Mouse (Mus musculus): Measurements from ENCODE around the gene Cdh22. TPM values are rescaled to one million over a fixed set of nuclear protein-coding genes. Genes with fewer than 3 reads are reported as not detected.

The Cdh22 gene
- total RNA-seq, 1 experiment from 2014 or later, result not detected

GRCm38 (mm10) chr2:165080657-165081056 lies 154.0 kb downstream of the Cdh22 start:
- no peak for ATAC-seq (replicated peaks in 1 of 2; ENCODE audit: insufficient read depth in 1 of 2, low FRiP score in 2 of 2, low TSS enrichment in 1 of 2, low read depth in 1 of 2, poor library complexity in 2 of 2, severe bottlenecking in 2 of 2)

- no peak for ATAC-seq (replicated peaks in 1 of 2; ENCODE audit: insufficient read depth in 1 of 2, low FRiP score in 2 of 2, low TSS enrichment in 1 of 2, low read depth in 1 of 2, poor library complexity in 2 of 2, severe bottlenecking in 2 of 2)
Observed at GRCm38 (mm10) chr2:165078605-165079004, 156.0 kb downstream of the Cdh22 start.

GRCm38 (mm10) chr2:165078045-165078444 lies 156.6 kb downstream of the Cdh22 start:
- no peak for ATAC-seq (replicated peaks in 1 of 2; ENCODE audit: insufficient read depth in 1 of 2, low FRiP score in 2 of 2, low TSS enrichment in 1 of 2, low read depth in 1 of 2, poor library complexity in 2 of 2, severe bottlenecking in 2 of 2)

- ATAC-seq (replicated peaks in 1 of 2; ENCODE audit: insufficient read depth in 1 of 2, low FRiP score in 2 of 2, low TSS enrichment in 1 of 2, low read depth in 1 of 2, poor library complexity in 2 of 2, severe bottlenecking in 2 of 2), result no peak
Observed at GRCm38 (mm10) chr2:165077055-165077454, 157.6 kb downstream of the Cdh22 start.

GRCm38 (mm10) chr2:165074937-165075336 lies 159.7 kb downstream of the Cdh22 start:
- ATAC-seq (replicated peaks in 1 of 2; ENCODE audit: insufficient read depth in 1 of 2, low FRiP score in 2 of 2, low TSS enrichment in 1 of 2, low read depth in 1 of 2, poor library complexity in 2 of 2, severe bottlenecking in 2 of 2), result peak; percentile 81 to 84

GRCm38 (mm10) chr2:165074081-165074884 lies 160.4 kb downstream of the Cdh22 start:
- no peak for ATAC-seq (replicated peaks in 1 of 2; ENCODE audit: insufficient read depth in 1 of 2, low FRiP score in 2 of 2, low TSS enrichment in 1 of 2, low read depth in 1 of 2, poor library complexity in 2 of 2, severe bottlenecking in 2 of 2)

GRCm38 (mm10) chr2:165073381-165073781 lies 161.3 kb downstream of the Cdh22 start:
- no peak for ATAC-seq (replicated peaks in 1 of 2; ENCODE audit: insufficient read depth in 1 of 2, low FRiP score in 2 of 2, low TSS enrichment in 1 of 2, low read depth in 1 of 2, poor library complexity in 2 of 2, severe bottlenecking in 2 of 2)

GRCm38 (mm10) chr2:165070096-165070816 lies 164.4 kb downstream of the Cdh22 start:
- ATAC-seq (replicated peaks in 1 of 2; ENCODE audit: insufficient read depth in 1 of 2, low FRiP score in 2 of 2, low TSS enrichment in 1 of 2, low read depth in 1 of 2, poor library complexity in 2 of 2, severe bottlenecking in 2 of 2), result peak in 1 of 2 experiments; percentile 31; a peak in 2 of 4 replicates

- no peak for ATAC-seq (replicated peaks in 1 of 2; ENCODE audit: insufficient read depth in 1 of 2, low FRiP score in 2 of 2, low TSS enrichment in 1 of 2, low read depth in 1 of 2, poor library complexity in 2 of 2, severe bottlenecking in 2 of 2)
Observed at GRCm38 (mm10) chr2:165068806-165069205, 165.8 kb downstream of the Cdh22 start.

- no peak for ATAC-seq (replicated peaks in 1 of 2; ENCODE audit: insufficient read depth in 1 of 2, low FRiP score in 2 of 2, low TSS enrichment in 1 of 2, low read depth in 1 of 2, poor library complexity in 2 of 2, severe bottlenecking in 2 of 2)
Observed at GRCm38 (mm10) chr2:165064489-165064888, 170.2 kb downstream of the Cdh22 start.

GRCm38 (mm10) chr2:165061638-165062433 lies 172.8 kb downstream of the Cdh22 start:
- ATAC-seq (replicated peaks in 1 of 2; ENCODE audit: insufficient read depth in 1 of 2, low FRiP score in 2 of 2, low TSS enrichment in 1 of 2, low read depth in 1 of 2, poor library complexity in 2 of 2, severe bottlenecking in 2 of 2), result no peak

Other genes starting within 250 kb of the Cdh22 start
- 42.7 and 58.0 TPM in 2 replicates for gene Ncoa5, start 200.0 kb downstream of the Cdh22 start, total RNA-seq (2017)
- 0.94 and 3.4 TPM in 2 replicates for gene Cd40, start 179.2 kb downstream of the Cdh22 start, total RNA-seq (2017)
- not detected in 2 replicates for gene 1700025C18Rik, start 144.1 kb downstream of the Cdh22 start, total RNA-seq (2017)
- gene Slc35c2, start 53.0 kb upstream of the Cdh22 start, total RNA-seq (2017), result 57.6 and 62.2 TPM in 2 replicates
- 24.3 and 27.3 TPM in 2 replicates for gene Elmo2, start 91.6 kb upstream of the Cdh22 start, total RNA-seq (2017)
- gene Zfp663, start 133.9 kb upstream of the Cdh22 start, total RNA-seq (2017), result not detected in 2 replicates
- gene Zfp334, start 153.4 kb upstream of the Cdh22 start, total RNA-seq (2017), result 0.25 TPM in 1 of 2 replicates, not detected in the other
- gene Ocstamp, start 165.6 kb upstream of the Cdh22 start, total RNA-seq (2017), result not detected in 2 replicates
- gene Slc13a3, start 238.4 kb upstream of the Cdh22 start, total RNA-seq (2017), result not detected in 2 replicates